Mouse (Mus musculus) testis, adult 2 months (tissue): Measurements from ENCODE around the gene Elfn2. TPM values are rescaled to one million over a fixed set of nuclear protein-coding genes. Genes with fewer than 3 reads are reported as not detected.

Source experiments
- H3K27ac ChIP-seq: fragments of 200-500 bp; 2 replicates; pipeline ENCODE4 v1.5.1; 2012; ENCODE audit warnings: low read depth, low read length; ENCODE audit not compliant: control insufficient read depth, insufficient read depth
- H3K27me3 ChIP-seq: fragments of 200-500 bp; 2 replicates; pipeline ENCODE4 v1.6.1; 2012; ENCODE audit warnings: mild to moderate bottlenecking, low read length, moderate library complexity; ENCODE audit not compliant: control insufficient read depth, insufficient read depth
- H3K36me3 ChIP-seq: fragments of 200-500 bp; 2 replicates; pipeline ENCODE4 v1.6.1; 2012; ENCODE audit warnings: mild to moderate bottlenecking, low read length; ENCODE audit not compliant: control insufficient read depth, insufficient read depth
- H3K4me1 ChIP-seq: fragments of 200-500 bp; 2 replicates; pipeline ENCODE4 v1.6.1; 2012; ENCODE audit warnings: low read length; ENCODE audit not compliant: control insufficient read depth, insufficient read depth
- H3K4me3 ChIP-seq: fragments of 200-500 bp; 2 replicates; pipeline ENCODE4 v1.5.1; 2012; ENCODE audit warnings: low read depth, mild to moderate bottlenecking, low read length, moderate library complexity, mixed read lengths; ENCODE audit not compliant: control insufficient read depth
- CTCF ChIP-seq: fragments of 200-500 bp; IDR thresholded peaks from 2 replicates; pipeline ENCODE4 v1.5.1; 2012; ENCODE audit warnings: low read depth, mild to moderate bottlenecking, inconsistent platforms, low read length, moderate library complexity; ENCODE audit not compliant: control insufficient read depth, insufficient read depth, insufficient replicate concordance
- POLR2A ChIP-seq: fragments of 200-500 bp; IDR thresholded peaks from 2 replicates; pipeline ENCODE4 v1.6.1; 2012; ENCODE audit warnings: low read depth, mild to moderate bottlenecking, inconsistent platforms, low read length, moderate library complexity; ENCODE audit not compliant: control insufficient read depth
- polyA plus RNA-seq: library from polyadenylated mRNA; depleted of rRNA; stranded (reverse); fragments of >200 nt; gene quantifications from 2 replicates; pipeline ENCODE4 v1.2.3, GENCODE M21; 2012

Elfn2 gene
- polyA plus RNA-seq, 1 experiment, result 6.7 TPM

DNA sequence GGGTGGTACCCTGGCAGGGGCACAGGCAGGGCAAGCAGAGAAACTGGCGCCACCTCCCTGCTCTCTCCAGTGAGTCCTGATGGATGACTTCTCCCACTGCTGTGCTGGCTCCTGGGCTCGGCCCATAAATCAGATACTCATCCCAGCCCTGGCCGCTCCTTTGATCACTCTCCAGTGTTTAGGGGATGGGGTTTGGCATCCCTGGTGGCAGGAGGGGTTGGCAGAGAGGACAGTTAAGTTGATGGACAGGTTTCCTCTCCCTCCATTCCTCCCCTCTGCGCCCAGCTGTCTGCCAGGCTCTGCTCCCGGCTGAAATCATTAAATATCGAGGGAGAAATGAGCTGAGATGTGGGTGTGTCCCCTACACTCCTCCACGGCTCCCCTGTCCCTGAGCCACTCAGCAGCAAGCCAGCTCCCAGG, 18.1 kb upstream of the Elfn2 start:
- Histone ChIP-seq H3K27me3 (no peaks in the 10 kb centered on the region), H3K36me3 (no peaks in the 10 kb centered on the region), H3K27ac (no peak overlapping the region), H3K4me1 (no peaks in the 10 kb centered on the region), H3K4me3 (no peak overlapping the region)
- TF ChIP-seq POLR2A (no peak), CTCF (no peak)

DNA sequence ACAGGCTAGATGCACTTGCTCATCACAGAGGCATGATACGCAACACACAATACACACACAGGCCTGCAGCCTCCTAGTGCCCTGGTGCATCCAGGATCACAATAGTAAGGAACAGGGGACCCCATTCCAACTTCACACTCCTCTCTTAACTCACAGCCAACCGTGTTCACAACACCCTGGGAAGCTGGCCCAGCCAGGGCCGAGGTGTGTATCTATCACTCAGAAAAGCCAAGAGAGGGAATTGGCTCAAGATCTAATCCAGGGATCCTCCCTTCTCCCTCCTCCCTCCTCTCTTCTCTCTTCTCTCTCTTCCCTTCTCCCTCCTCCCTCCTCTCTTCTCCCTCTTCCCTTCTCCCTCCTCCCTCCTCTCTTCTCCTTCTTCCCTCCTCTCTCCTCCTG, 17.6 kb upstream of the Elfn2 start:
- no peak overlapping the region for H3K4me3 ChIP-seq
- H3K27me3 ChIP-seq, result no peaks in the 10 kb centered on the region
- no peaks in the 10 kb centered on the region for H3K36me3 ChIP-seq
- no peaks in the 10 kb centered on the region for H3K4me1 ChIP-seq
- H3K27ac ChIP-seq, result no peak overlapping the region
- TF ChIP-seq CTCF, result no peak
- no peak for TF ChIP-seq POLR2A

- no peak for TF ChIP-seq POLR2A
- no peak for TF ChIP-seq CTCF
- Histone ChIP-seq H3K27ac (no peak overlapping the region), H3K36me3 (no peaks in the 10 kb centered on the region), H3K4me1 (no peaks in the 10 kb centered on the region), H3K27me3 (no peaks in the 10 kb centered on the region), H3K4me3 (no peak overlapping the region)
Measured at GRCm38 (mm10) chr15:78735431-78736180, 17.0 kb upstream of the Elfn2 start.

DNA sequence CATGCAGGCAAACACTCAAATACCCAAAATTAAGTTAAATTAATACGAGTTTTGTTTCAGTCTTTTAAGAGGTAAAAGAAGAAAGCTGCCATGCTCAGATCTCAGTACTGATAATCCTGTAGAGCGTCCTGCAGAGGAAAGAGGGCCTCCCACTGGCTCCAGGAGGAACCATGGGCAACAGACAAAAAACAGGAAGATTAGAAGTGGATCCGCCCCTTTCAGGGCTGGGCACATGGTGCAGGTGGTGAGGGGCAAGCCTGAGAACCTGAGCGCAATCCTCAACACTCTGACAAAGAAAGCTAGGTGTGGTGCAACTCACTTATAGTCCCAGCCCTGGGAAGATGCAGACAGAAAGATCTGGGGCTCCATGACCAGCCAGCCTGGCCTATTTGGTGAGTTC, 13.3 kb upstream of the Elfn2 start:
- Histone ChIP-seq H3K4me3 (no peak overlapping the region), H3K36me3 (no peaks in the 10 kb centered on the region), H3K4me1 (no peaks in the 10 kb centered on the region), H3K27me3 (no peaks in the 10 kb centered on the region), H3K27ac (no peak overlapping the region)
- TF ChIP-seq CTCF (no peak), POLR2A (no peak)

DNA sequence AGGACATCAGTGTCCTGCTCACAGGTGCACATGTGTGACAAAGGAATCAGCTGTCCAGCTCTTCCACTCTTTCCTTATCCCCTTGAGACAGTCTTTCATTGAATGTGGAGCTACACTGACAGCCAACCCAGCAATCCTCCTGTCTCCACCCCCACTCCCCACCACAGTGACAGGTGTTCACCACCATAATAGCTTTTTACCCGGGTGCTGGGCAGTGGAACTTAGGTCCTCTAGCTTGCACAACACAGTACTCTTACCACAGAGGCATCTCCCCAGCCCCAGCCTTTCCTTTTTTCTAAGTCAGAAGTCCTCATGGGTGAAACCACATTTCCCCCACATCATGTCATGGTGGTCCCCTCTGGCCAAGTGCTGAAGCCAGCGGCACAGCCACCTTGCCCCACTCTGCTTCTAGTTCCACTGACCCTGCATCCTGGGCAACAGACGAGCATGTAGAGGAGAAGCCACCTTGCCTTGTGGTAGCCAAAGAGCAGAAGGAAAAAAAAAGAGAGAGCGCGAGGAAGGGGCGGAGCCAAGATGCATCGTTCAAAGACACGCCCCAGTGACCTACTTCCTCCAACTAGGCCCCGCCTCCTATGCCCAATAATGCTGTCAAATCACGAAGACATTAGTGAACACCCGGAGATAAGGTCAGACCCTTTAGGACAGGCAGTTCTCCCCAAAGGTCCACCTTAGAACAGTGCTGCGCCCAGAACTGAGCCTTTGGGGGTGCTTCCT, 11.9 kb upstream of the Elfn2 start:
- H3K4me3 ChIP-seq, result no peak overlapping the region
- no peak overlapping the region for H3K27ac ChIP-seq
- H3K36me3 ChIP-seq, result no peaks in the 10 kb centered on the region
- H3K4me1 ChIP-seq, result no peaks in the 10 kb centered on the region
- TF ChIP-seq CTCF, result no peak
- H3K27me3 ChIP-seq, result no peaks in the 10 kb centered on the region

DNA sequence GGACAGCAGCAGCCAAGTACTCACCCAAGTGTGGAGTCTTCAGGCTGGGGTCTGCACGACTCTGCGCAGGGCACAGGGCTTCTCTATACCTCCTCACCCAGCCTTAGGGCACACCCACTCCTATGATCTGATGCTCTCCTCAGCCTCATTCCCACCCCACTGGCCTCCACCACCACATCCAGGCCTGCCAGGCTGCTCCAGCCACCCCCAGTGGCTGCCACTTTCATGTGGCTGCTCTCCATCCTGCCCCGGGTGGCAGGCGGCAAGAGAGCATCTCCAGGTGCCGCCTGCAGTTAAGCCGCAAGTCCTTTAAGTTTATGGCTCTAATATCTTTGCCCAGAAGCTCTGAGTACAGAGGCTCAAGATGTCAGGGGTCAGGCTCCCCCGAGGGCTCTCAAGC, 8.1 kb upstream of the Elfn2 start:
- H3K4me1 ChIP-seq, result peaks cover 3% of the 10 kb centered on the region
- H3K4me3 ChIP-seq, result no peak overlapping the region
- H3K27ac ChIP-seq, result no peak overlapping the region
- no peaks in the 10 kb centered on the region for H3K36me3 ChIP-seq
- no peaks in the 10 kb centered on the region for H3K27me3 ChIP-seq
- TF ChIP-seq CTCF (no peak), POLR2A (no peak)

DNA sequence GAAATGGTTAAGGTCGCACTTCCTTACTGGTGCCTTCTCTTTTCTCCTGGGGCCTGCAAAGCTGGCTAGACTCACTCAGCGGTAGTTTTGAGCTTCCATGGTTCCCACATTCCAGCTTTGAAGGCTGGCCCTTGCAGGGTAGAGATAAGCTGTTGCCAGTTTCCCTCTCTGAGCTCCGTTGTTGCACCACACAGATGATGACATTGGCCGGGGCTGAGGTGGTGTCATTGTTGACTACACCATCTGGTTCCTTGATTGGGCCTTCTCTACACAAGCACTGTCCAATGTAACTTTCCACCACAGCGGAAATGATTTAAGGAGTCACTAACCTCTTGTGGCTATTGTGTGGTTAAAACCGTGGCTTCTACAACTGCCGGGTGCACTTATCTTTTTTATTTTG, 2.0 kb upstream of the Elfn2 start:
- Histone ChIP-seq H3K27me3 (no peaks in the 10 kb centered on the region), H3K4me1 (peaks cover 13% of the 10 kb centered on the region), H3K4me3 (no peak overlapping the region), H3K36me3 (no peaks in the 10 kb centered on the region), H3K27ac (no peak overlapping the region)
- no peak for TF ChIP-seq POLR2A
